Mouse (Mus musculus): ENCODE measurements at regions not wholly inside any gene's neighbourhood (a gene's known extent, or its start where the extent isn't known, plus 50 kb on each side); places are given as distances from the start of the nearest gene placed in this dataset.

DNA sequence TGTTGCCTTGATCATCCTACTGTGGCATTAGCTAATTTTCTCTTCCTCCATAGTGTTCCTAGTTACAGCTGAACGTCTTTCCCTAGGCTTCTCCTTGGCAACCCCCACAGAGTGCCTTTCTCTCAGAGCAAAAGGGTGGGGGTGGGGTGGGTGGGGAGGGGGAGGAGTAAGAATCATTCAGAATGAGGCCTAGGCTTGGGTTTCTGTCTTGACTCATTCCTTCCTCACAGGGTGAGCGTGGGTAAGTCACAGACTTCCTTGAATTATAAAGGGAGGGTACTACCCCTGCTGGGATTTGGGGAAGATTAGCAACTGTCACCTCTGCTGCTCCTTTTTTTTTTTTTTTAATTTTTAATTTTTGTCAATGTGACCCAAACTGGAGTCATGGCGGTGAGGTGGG lies 114.5 kb downstream of the Dhx35 start:
- DNase-seq (ENCODE audit: low spot score in 2 of 2), result no peak

GRCm38 (mm10) chr2:158910325-158910724 lies 115.7 kb downstream of the Dhx35 start:
- DNase-seq (ENCODE audit: low spot score in 2 of 2), result peak in 1 of 2 experiments; percentile 27

DNA sequence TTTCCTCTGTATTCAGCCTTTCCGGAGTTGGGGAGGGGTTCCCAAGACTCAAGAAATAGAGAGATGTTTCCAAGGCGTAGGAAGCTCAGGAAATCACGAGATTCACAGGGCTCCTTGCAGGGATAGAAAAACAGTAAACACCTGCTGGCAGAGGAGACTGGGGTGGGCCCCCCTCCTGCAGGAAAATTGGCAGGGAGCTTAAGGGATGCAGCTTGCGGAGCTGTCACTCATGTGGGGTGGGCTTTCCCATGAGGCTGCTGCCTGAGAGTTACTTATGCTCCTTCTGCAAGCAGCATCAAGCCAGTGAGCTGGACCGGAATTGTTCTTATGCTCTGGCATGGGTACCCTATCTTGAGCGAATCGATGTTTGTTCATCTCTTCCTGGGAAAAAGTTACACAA lies 116.6 kb downstream of the Dhx35 start:
- DNase-seq (ENCODE audit: low spot score in 2 of 2), result no peak

GRCm38 (mm10) chr2:158912631-158913258 lies 118.1 kb downstream of the Dhx35 start:
- DNase-seq (ENCODE audit: low spot score in 2 of 2), result peak in 1 of 2 experiments; percentile 35

GRCm38 (mm10) chr2:158917398-158917797 lies 122.8 kb downstream of the Dhx35 start:
- DNase-seq (ENCODE audit: low spot score in 2 of 2), result peak in 1 of 2 experiments; percentile 30

DNA sequence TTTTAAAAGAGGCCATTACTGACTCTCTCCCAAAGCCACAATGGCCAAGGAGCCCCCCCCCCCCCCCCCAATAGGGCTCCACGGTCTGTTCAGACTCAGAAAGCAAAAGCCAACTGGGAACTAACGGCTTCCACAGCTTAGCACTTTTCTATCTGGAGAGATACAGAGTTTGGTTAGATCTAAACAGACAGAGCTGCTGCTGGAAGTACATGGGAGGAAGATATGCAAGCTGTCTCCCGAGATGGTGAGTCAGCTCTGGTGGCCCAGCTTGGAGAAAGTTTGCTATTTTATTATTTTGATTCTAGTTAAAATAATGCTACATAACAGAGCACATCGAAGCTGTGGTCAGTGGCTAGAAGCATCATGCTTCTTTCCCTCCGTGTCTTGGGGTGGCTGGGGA lies 123.7 kb downstream of the Dhx35 start:
- DNase-seq (ENCODE audit: low spot score in 2 of 2), result no peak

DNA sequence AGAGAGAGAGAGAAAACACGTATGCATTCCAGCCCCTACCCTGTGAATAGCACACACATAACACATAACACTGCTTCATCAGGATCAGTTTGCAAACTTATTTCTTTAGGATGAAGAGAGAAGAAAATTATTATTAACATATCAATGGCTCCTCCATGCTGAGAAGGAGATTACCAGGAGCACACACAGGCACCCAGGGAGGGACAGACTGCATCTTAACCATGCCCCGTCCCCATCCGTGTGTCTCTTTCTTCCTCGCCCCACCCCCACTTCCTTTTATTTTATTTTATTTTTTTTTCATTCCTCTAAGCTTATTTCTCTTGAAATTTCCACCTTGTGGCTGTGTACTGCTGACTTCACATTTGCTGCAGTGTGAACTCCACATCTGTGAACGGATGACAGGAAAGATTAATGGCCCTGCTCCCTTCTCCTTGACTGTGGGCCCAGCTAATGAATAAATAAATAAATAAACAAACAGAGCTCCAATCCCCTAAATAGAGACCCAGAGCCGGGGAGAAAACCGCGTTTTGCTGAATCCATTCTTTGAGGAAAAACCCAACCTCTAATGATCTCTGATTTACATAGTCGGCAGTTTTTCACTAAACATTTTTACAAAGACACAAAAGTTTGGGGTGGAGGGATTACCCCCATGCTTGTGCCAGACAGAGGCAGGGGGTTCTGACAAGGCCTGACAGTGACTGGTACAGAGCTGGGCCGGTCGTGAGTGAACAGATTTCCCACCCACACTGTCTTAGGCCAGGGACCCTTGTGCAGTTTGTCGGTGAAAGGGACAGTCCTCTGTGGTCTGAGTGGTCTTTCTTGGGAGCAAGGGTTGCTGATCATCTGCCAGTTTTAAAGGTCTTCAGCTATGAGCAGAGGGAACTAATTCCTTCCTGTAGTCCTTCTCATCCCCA lies 127.0 kb downstream of the Dhx35 start:
- DNase-seq (ENCODE audit: low spot score in 2 of 2), result no peak

- DNase-seq (ENCODE audit: low spot score in 2 of 2), result no peak
Observed at GRCm38 (mm10) chr2:158922766-158923165, 128.2 kb downstream of the Dhx35 start.

GRCm38 (mm10) chr2:158929507-158929906 lies 134.9 kb downstream of the Dhx35 start:
- no peak for DNase-seq (ENCODE audit: low spot score in 2 of 2)

DNA sequence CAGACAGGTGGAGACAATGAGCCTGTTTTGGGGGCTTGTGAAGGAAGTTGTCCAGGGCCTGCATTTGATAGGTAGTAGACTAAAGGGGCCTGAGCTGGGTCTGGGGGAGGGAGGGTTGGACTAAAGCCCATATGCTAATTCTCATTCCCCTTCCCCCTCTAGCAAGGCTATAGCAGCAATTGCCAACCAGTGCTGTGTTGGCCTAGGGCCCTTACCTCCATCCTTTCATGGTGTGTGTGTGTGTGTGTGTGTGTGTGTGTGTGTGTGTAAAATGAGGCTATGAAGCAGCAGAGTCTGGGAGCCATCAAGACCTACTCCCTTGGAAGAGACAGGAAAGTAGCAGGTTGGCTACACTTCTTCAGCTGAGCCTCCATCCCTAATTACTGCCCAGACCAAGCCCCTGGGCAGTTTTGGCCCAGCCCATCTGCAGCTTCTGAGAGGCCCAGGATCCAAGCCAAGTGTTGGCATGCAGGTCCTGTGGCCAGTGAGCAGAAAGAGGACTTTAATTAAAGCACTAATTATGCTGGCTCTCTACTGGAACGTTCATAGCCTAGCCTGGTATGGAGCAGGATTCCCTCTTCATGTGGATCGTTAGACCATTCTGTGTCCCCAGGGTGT lies 143.4 kb downstream of the Dhx35 start:
- peak in 1 of 2 experiments; percentile 37 for DNase-seq (ENCODE audit: low spot score in 2 of 2)

DNA sequence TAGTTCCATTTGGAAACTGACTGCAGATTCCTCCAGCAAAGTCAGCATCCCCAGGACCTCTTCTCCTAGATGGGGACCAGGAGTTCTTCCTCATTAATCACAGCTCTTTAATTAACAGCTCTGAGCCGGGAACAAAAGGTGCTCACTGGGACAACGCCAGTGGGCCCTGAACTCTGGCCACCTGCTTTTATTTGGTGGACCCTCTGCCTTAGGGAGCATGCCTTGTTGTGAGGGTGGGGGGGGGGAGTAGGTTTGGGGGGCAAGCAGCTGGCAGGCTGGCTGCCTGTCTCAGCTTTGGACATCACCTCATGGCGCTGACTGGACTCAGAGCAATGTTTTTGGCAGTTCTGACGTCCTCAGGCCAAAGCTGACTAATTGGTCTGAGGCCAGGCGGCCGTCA lies 154.8 kb downstream of the Dhx35 start:
- DNase-seq (ENCODE audit: low spot score in 2 of 2), result no peak

DNA sequence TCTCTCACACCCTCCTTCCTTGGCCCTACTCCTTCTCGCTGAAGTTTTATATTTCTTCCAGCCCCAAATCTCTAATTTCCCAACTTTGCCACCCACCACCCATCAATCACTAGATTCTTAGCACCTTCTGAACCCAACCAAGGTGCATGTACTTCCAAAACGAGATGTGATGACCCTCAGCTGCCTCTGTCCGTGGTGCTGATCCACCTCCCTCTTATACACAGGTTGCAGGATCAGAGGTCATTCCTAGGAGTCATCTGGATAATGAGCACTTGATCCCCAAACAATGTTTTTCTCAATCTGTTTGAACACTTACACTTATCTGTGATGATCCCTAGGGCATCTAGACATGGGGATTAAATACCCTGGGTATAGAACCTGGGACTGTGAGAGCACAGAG lies 156.5 kb downstream of the Dhx35 start:
- no peak for DNase-seq (ENCODE audit: low spot score in 2 of 2)

DNA sequence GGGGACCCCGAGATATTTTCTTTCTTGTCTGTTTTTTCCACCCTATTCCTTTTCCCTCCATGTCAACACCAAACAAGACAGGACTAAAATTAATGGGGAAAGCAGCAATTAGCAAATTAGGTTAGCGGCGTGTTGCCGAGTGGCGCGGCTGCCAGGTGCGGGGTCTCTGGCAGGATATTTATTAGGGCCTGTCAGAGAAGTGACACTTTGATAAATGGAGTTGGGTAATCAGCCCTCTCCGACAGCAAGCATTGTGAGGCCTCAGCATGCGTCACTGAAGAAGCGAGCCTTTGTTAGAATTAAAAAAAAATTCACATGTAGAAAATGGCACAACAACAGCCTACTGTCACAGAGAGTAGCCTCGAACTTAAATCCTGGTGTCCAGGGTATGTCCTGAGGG lies 162.3 kb downstream of the Dhx35 start:
- DNase-seq (ENCODE audit: low spot score in 2 of 2), result no peak

DNA sequence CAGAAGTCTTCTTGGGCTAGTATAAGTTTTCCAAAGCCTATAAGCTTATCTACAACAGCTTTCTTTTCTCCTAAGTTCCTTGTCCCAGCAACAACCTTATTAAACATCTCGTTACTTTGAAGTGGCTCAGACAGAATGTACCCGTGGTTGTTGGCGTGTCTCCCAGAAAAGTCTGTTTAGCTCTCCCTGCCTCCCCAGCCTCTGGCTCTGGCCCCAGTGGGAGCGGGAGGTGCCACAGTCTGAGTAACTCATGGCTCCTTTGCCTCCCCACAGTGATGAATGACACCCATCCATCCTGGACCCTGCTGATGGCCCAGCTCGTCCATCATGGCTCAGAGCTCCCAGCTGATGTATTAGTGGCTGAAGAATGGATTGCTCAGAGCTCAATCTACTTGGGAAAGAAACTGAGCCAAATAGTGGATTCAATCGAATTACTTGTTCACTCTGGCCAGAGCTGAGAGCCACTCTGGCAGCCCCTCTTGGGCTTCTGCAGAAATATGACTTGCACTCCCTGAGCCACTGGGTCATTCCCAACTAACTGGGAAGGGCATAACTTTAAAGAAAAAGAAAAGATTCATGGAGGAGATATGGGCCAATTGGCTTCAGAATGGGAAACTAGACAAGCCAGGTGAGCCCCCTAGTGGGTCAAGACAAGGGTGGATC lies 170.5 kb downstream of the Dhx35 start:
- peak; percentile 51 to 79 for DNase-seq (ENCODE audit: low spot score in 2 of 2)

GRCm38 (mm10) chr2:158972178-158972577 lies 177.6 kb downstream of the Dhx35 start:
- no peak for DNase-seq (ENCODE audit: low spot score in 2 of 2)

GRCm38 (mm10) chr2:158985529-158986148 lies 191.0 kb downstream of the Dhx35 start:
- DNase-seq (ENCODE audit: low spot score in 2 of 2), result no peak

DNA sequence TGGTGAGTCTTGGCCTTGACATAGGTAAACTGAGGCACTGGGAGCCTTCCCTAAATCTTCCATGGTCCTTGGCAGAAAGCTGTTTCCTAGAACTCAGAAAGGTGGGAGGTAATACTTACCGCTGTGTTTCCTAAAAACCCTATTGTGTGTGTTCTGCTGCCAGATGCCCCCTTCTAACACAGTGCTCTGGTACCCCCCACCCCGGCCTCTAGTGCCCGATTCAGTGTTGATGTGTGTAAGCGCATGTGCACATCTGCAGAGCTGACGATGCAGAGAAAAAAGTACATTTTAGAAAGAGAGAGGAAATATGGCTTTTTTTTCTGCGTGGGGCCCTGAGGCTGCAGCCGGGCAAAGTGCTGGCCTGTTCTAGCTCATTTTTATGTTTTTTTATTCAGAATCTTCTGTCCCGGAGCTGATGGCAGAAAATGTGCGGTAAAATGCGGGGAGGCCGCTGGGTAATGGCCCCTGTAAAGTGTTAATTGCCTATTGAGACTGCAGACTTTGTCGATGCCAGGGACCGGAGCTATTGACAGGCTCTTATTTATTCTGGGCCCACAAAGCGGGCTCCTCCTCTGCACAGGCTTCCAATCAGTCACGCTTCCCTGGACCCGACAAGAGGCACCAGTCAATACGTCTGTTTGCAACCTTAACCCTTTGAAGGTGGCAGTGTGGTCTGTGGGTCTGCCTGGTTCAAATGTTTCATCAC lies 208.0 kb downstream of the Dhx35 start:
- no peak for DNase-seq (ENCODE audit: low spot score in 2 of 2)

DNA sequence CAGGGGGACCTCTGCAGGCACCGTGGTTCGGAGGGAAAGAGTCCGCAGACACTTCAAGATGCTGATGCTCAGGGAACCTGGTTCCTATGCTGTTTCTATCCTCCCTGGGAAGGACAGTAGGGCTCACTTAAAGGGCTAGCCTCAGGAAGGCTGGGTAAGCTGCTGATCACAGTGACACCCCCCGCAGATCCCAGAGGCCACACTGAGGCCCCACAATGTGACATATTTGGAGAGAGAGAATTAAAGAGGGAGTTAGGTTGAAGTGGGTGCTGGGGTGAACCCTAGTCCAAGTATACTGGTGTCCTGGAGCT lies 208.5 kb downstream of the Dhx35 start:
- DNase-seq (ENCODE audit: low spot score in 2 of 2), result no peak

DNA sequence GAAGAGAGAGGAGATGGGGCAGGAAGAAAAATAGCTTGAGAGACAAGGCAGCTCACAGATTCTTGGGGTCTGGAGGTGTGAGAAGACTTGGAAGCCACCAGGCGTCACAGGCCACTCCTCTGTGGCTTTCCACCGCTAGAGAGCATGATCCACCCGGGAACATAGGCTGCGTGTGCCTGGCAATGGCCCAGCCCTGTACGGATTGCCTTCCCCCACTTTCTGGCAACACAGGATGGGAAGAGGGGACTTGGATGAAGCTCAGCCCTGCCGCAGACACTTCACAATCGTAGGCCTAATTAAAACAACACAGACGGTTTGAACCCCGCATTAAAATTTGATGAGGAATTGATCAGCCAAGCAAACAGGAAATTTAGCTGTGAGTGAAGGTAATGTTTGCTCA lies 209.8 kb downstream of the Dhx35 start:
- DNase-seq (ENCODE audit: low spot score in 2 of 2), result no peak

- DNase-seq (ENCODE audit: low spot score in 2 of 2), result no peak
Observed at GRCm38 (mm10) chr2:159012725-159013124, 218.1 kb downstream of the Dhx35 start.

GRCm38 (mm10) chr2:159014553-159014952 lies 219.9 kb downstream of the Dhx35 start:
- no peak for DNase-seq (ENCODE audit: low spot score in 2 of 2)

All from left cerebral cortex, adult 8-10 months (tissue).